Mouse (Mus musculus): Measurements from ENCODE around the gene Lemd2.

GRCm38 (mm10) chr17:27251150-27251549 is 46.9 kb upstream of the Lemd2 start:
- no peak for TF ChIP-seq CTCF (IDR thresholded peaks at IDR 0.05; ENCODE audit: low read depth, low read length)
- no peak for TF ChIP-seq GATA1 (IDR thresholded peaks at IDR 0.05; ENCODE audit: borderline replicate concordance, low read length)
- no peak for TF ChIP-seq TAL1 (conservative IDR thresholded peaks at IDR 0.05; ENCODE audit: low read depth, low read length)
- no peak for TF ChIP-seq GATA2 (IDR thresholded peaks at IDR 0.05; ENCODE audit: borderline replicate concordance, low read depth, low read length)
